Mouse (Mus musculus) natural killer cell, adult 2 months (primary cell): Measurements from ENCODE around the gene Gucy1a1.

Source experiments
- DNase-seq, 2 experiments: peaks; one replicate each; pipeline ENCODE4 v3.0.0; 2022; ENCODE audit warnings: low spot score in 2 of 2

Gucy1a1 gene

GRCm38 (mm10) chr3:82074201-82074851, 71.3 kb downstream of the Gucy1a1 start, which contains the start of gene Gucy1b1:
Gene Gucy1b1, minus strand, starts transcription at chr3:82074689.
- DNase-seq, result peak; percentile 5 to 17

DNA sequence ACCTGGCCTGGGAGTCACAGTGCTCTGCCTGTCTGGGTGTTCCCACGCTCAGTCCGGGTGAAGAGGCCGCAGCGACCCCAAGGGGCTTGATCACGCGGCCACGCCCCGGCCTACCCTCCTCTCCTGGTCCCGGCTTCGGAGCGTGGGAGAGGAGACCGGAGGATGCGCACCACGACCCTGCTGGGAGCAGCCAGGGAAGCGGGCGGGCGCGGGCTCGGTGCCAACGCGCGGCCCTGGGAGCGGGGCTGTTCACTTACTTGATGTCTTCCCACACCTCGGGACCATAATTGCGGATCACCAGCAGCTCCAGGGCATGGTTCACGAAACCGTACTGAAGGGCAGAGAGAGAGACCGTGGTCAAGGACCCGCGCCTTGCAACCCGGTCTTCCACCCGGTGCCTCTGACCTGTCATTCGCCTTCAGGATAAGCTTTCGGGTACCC, 71.8 kb downstream of the Gucy1a1 start:
- DNase-seq, result no peak

- no peak for DNase-seq
Measured at GRCm38 (mm10) chr3:82067830-82068229, 77.8 kb downstream of the Gucy1a1 start.

- DNase-seq, result no peak
Measured at GRCm38 (mm10) chr3:82061402-82062180, 84.0 kb downstream of the Gucy1a1 start.

GRCm38 (mm10) chr3:82057201-82057600, 88.4 kb downstream of the Gucy1a1 start:
- DNase-seq, result no peak

DNA sequence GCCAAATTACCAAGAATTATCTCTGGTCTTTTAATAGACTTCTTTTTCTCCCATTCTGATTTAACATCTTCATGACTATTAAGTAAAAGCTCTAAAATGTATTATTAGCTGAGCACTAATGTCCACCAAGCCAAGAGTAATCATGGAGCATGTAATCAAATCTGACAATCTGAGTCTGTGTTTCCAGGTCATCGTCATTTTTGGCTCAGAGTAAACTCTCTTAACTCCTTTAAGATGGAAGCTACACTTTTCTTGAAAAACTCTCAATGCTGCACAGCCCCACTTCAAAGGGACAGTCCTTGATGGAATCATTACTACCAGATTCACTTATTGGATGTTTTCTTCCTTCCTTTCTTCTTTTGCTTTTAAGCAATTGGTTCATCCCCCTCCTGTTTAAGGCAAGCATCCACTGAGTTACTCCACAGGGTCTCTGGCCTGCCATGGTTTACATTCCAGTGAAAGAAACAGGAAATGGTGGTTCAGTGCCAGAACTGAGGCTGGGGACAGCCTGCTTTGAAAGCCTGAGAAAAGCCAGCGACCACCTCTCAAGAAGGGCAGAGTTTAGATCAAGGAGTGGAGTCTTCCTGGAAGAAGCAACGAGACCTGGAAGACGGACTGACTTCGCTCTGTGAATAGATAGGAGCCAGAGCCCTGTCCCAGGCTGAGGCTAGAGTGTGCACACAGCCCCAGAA, 91.2 kb downstream of the Gucy1a1 start:
- no peak for DNase-seq

GRCm38 (mm10) chr3:82052029-82052428, 93.6 kb downstream of the Gucy1a1 start:
- no peak for DNase-seq

- no peak for DNase-seq
Measured at GRCm38 (mm10) chr3:82051468-82051867, 94.1 kb downstream of the Gucy1a1 start.

GRCm38 (mm10) chr3:82048681-82049080, 96.9 kb downstream of the Gucy1a1 start:
- DNase-seq, result no peak

- no peak for DNase-seq
Measured at GRCm38 (mm10) chr3:82048078-82048477, 97.5 kb downstream of the Gucy1a1 start.

DNA sequence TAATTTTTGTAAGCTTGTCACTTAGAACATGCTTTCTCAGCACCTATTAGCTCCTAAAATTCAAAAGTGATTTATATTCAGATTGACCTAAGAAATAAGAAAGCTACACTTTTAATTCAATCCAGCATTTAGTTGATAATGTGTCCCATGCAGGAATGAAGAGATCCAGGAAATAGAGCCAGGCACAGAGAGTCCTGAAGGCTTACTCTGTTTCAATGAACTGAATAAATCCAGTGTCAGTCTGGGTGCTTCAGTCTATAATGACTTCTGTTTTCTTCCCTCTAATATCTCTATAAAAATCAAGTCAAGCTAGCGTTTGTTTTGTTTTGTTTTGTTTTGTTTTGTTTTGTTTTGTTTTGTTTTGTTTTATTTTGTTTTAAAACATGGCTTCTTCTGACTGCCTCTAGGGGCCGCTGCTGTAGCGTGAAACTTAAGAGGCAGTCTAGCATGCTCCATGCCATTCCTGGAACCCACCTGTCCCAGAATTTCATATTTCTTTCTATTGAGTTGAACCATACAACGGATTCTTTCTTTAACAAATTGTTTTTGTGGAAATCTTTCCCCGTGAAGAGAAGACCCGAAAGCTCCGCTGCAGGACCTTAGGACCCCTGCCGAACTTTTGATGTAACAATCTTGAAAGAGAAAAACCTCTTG, 98.4 kb downstream of the Gucy1a1 start:
- DNase-seq, result no peak

- DNase-seq, result no peak
Measured at GRCm38 (mm10) chr3:82046087-82046486, 99.5 kb downstream of the Gucy1a1 start.

GRCm38 (mm10) chr3:82044902-82045301, 100.7 kb downstream of the Gucy1a1 start:
- DNase-seq, result no peak

- no peak for DNase-seq
Measured at GRCm38 (mm10) chr3:82043676-82044075, 101.9 kb downstream of the Gucy1a1 start.
